Mouse (Mus musculus) kidney, adult 2 months (tissue): Measurements from ENCODE around the gene Mical1. TPM values are rescaled to one million over a fixed set of nuclear protein-coding genes. Genes with fewer than 3 reads are reported as not detected.

Source experiments
- DNase-seq: peaks from one replicate; pipeline ENCODE4 v3.0.0; 2021
- H3K27ac ChIP-seq: fragments of 200-500 bp; 2 replicates; pipeline ENCODE4 v1.5.1; 2012; ENCODE audit warnings: low read depth, low read length, control low read depth, inconsistent platforms; ENCODE audit not compliant: insufficient read depth
- H3K27me3 ChIP-seq: fragments of 200-500 bp; replicated peaks from 2 replicates; pipeline ENCODE4 v1.6.1; 2012; ENCODE audit warnings: mild to moderate bottlenecking, moderate library complexity, low read length, inconsistent platforms; ENCODE audit not compliant: control insufficient read depth, insufficient read depth
- H3K36me3 ChIP-seq: fragments of 200-500 bp; 2 replicates; pipeline ENCODE4 v1.6.1; 2012; ENCODE audit warnings: mild to moderate bottlenecking, moderate library complexity, low read length, inconsistent platforms; ENCODE audit not compliant: control insufficient read depth, insufficient read depth
- H3K4me1 ChIP-seq: fragments of 200-500 bp; 2 replicates; pipeline ENCODE4 v1.6.1; 2011; ENCODE audit warnings: low read length; ENCODE audit not compliant: control insufficient read depth, insufficient read depth
- H3K4me3 ChIP-seq: fragments of 200-500 bp; 2 replicates; pipeline ENCODE4 v1.5.1; 2011; ENCODE audit warnings: mild to moderate bottlenecking, low read depth, low read length, control low read depth; ENCODE audit not compliant: insufficient read depth
- CTCF ChIP-seq: fragments of 200-500 bp; conservative IDR thresholded peaks from 2 replicates; pipeline ENCODE4 v1.5.1; 2011; ENCODE audit warnings: low read depth, mild to moderate bottlenecking, control low read depth, low read length, moderate library complexity, mixed read lengths; ENCODE audit not compliant: insufficient read depth, insufficient read length
- POLR2A ChIP-seq: fragments of 200-500 bp; IDR thresholded peaks from one replicate; pipeline ENCODE4 v1.6.1; 2011; ENCODE audit warnings: low read depth, low read length, control low read depth
- WGBS: fragments of 180-500 bp; shearing (Covaris S2); methylation state at CpG from one replicate; pipeline ENCODE4 v1.1.7; 2018; 5-methylcytosine and 5-hydroxymethylcytosine counted together
- polyA plus RNA-seq: library from polyadenylated mRNA; depleted of rRNA; stranded (reverse); fragments of >200 nt; gene quantifications from 2 replicates; pipeline ENCODE4 v1.2.3, GENCODE M21; 2012

The Mical1 gene
- polyA plus RNA-seq, 1 experiment, result 10.2 TPM

DNA sequence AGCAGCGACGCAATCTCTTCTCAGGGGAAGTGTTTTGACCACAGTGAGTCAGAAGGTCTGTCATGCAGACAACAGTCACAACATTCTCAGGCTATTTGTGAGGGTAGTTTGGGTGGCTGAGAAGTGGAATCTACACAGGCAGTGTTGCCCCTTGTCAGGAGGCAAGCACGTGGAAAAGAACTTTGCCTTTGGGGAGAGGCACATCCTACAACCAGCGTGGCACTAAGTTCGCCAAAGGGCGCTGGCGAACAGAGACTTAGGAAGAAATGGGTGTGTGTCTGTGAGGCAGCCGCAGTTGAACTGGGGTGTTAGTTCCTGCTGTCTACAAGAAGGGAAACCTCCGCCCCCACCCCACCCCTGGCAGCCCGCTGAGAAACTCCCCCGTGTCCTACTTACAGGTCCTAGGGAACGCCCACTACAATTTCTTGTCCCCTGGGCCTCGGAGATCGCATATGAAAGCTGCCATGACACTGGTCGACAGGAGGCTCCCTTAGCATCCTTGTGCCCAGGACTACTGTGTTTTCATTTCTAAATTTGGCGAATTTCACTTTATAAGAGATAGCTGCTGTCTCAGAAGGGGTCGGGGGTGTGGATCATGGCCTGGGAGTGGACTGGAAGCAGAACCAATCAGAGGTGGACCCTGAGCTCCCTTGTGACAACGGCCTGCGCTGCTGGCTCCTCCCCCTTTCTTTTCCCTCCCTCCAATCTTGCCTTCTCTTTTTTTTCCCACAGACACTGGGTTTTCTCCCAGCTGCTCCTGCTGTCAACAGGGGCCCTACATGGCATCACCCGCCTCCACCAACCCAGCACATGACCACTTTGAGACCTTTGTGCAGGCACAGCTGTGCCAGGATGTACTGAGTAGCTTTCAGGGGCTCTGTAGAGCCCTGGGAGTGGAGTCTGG, 1.4 kb downstream of the Mical1 start:
- no peak overlapping the region for H3K27ac ChIP-seq
- no peaks in the 10 kb centered on the region for H3K27me3 ChIP-seq
- WGBS, result 22% methylated on average over 20 of the region's 20 CpGs
- H3K4me3 ChIP-seq, result peak overlapping the region; percentile 67
- TF ChIP-seq CTCF, result no peak
- TF ChIP-seq POLR2A, result no peak
- no peaks in the 10 kb centered on the region for H3K36me3 ChIP-seq
- H3K4me1 ChIP-seq, result no peaks in the 10 kb centered on the region
- peak; percentile 78 for DNase-seq

DNA sequence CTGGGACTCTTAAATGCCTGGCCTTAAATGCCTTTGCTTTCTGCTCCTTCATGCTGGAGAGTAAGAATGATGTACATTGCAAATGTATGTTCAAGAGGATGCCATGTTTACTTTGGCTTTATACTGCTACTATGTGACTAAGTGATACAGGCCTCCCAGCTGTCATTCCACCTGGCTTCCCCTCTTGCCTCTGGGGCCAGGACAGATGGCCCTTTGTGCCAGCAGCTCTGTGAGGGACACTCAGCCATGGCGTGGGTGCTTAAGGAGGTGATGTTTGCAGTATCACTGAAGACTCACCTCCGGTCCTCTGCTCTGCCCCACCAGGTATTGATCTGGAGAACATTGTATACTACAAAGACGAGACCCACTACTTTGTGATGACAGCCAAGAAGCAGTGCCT, 3.8 kb downstream of the Mical1 start:
- no peaks in the 10 kb centered on the region for H3K4me1 ChIP-seq
- DNase-seq, result no peak
- no peak overlapping the region for H3K4me3 ChIP-seq
- no peak overlapping the region for H3K27ac ChIP-seq
- WGBS, result 98% methylated on average over 3 of the region's 3 CpGs
- no peak for TF ChIP-seq POLR2A
- TF ChIP-seq CTCF, result no peak
- no peaks in the 10 kb centered on the region for H3K27me3 ChIP-seq
- H3K36me3 ChIP-seq, result no peaks in the 10 kb centered on the region

DNA sequence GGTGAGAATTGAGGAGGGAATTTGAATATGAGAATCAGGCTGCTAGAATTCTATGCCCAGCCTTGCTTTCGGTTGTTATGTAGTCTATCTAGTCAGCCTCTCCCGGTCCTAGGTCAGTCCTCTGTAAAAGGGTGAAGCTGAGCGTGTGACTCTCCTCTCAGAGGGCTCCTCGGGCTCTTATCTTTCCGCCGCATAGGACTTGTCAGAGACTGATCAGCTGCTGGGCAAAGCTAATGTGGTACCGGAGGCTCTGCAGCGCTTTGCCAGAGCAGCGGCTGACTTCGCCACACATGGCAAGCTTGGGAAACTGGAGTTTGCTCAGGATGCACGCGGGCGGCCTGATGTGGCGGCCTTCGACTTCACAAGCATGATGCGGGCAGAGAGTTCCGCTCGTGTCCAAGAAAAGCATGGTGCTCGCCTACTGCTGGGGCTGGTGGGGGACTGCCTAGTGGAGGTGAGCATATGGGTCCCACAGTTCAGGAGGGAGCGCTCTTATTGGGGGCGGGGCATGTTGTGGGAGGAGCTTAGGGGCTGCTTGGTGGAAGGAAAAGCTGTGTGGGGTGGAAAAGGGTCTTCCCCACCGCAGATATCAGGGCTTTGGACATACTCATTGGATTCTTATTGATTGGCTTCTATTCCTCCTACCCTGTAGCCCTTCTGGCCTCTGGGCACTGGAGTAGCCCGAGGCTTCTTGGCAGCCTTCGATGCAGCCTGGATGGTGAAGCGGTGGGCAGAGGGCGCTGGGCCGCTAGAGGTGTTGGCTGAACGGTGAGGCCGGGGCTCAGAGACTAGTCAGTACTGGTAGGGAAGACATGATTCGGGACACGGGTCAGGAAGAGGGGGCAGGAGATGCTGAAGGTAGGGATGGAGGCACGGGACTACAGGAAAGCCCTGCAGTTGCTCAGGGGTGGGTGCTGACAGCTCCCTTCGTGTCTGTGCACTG, 5.1 kb downstream of the Mical1 start:
- DNase-seq, result no peak
- TF ChIP-seq POLR2A (no peak), CTCF (no peak)
- H3K27ac ChIP-seq, result no peak overlapping the region
- H3K4me3 ChIP-seq, result no peak overlapping the region
- H3K4me1 ChIP-seq, result no peaks in the 10 kb centered on the region
- no peaks in the 10 kb centered on the region for H3K36me3 ChIP-seq
- no peaks in the 10 kb centered on the region for H3K27me3 ChIP-seq
- WGBS, result 73% methylated on average over 33 of the region's 33 CpGs

DNA sequence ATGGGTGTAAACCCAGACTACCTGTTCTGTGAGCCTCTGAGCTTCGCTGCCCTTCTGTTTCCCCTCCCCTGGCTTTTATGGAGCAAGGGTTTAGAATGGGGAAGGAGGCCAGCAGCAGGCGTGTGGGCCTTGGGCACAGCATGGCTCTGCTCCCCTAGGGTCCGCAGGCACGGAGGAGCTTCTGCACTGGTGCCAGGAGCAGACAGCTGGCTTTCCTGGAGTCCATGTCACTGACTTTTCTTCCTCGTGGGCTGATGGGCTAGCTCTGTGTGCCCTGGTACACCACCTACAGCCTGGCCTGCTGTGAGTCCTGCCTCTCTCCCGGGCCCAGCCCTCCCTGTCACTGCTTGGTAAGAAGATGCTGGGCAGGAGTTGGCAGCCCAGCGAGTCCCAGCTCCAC, 6.3 kb downstream of the Mical1 start:
- Histone ChIP-seq H3K4me3 (no peak overlapping the region), H3K27ac (no peak overlapping the region), H3K4me1 (no peaks in the 10 kb centered on the region), H3K36me3 (no peaks in the 10 kb centered on the region), H3K27me3 (no peaks in the 10 kb centered on the region)
- TF ChIP-seq POLR2A, result no peak
- TF ChIP-seq CTCF, result no peak
- 86% methylated on average over 7 of the region's 7 CpGs for WGBS
- no peak for DNase-seq

DNA sequence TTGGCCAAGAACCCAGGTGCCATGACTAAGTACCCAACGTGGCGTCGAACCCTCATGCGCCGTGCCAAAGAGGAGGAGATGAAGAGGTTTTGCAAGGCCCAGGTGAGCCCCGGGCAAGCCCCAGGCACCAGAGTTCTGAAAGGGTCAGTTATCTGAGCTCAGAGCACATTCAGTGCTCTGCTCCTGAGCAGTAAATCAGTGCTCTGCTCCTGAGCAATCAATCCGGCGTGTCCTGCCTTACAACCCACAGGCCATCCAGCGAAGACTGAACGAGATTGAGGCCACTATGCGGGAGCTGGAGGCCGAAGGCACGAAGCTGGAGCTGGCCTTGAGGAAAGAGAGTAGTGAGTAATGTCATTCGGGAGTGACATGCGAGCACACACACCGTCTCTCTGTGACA, 9.7 kb downstream of the Mical1 start:
- H3K36me3 ChIP-seq, result no peaks in the 10 kb centered on the region
- no peak for DNase-seq
- peaks cover 10% of the 10 kb centered on the region for H3K4me1 ChIP-seq

DNA sequence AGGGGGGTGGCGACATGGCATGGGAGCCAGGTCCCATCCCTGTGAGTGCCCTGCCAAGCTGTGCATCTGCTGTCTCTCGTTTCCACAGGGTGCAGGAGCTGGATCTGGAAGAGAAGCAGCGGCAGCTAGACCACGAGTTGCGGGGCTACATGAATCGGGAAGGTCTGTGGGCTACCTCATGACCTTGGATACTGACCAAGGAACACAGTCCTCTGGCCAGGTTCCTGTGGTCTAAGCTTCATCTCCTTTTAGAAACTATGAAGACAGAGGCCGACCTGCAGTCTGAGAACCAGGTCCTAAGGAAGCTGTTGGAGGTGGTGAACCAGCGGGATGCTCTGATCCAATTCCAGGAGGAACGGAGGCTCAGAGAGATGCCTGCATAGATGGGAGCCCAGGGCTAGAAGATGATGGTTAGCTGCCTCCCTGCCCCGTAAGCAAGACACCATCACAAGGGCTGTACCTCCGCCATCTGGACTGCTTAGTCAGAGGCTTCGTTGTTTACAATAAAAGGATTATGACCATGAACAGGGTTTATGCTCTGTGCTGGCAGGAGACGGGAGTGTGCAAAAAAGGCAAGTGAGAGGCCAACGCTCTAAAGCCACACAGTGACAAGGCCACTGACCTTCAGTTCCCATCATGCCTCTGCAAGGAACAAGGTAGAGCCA, 10.5 kb downstream of the Mical1 start:
- DNase-seq, result no peak
- Histone ChIP-seq H3K27me3 (no peaks in the 10 kb centered on the region), H3K36me3 (no peaks in the 10 kb centered on the region), H3K27ac (no peak overlapping the region), H3K4me1 (peaks cover 13% of the 10 kb centered on the region), H3K4me3 (no peak overlapping the region)
- no peak for TF ChIP-seq POLR2A
- no peak for TF ChIP-seq CTCF
- WGBS, result 81% methylated on average over 14 of the region's 14 CpGs

More for the DNA sequence above, 9.7 kb downstream of the Mical1 start:
- H3K27me3 ChIP-seq, result no peaks in the 10 kb centered on the region
- no peak overlapping the region for H3K4me3 ChIP-seq
- no peak for TF ChIP-seq CTCF
- TF ChIP-seq POLR2A, result no peak
- no peak overlapping the region for H3K27ac ChIP-seq
- WGBS, result 79% methylated on average over 16 of the region's 16 CpGs
